Mouse (Mus musculus) G1E (cell line): Measurements from ENCODE around the gene Dcaf8.

Experiments used
- CTCF ChIP-seq: IDR thresholded peaks from 2 replicates; pipeline ENCODE4 v1.5.1; 2012; ENCODE audit warnings: low read depth, low read length, inconsistent platforms, mixed read lengths
- GATA1 ChIP-seq: IDR thresholded peaks from 2 replicates; pipeline ENCODE4 v1.6.1; 2012; ENCODE audit warnings: borderline replicate concordance, low read length, inconsistent platforms, mixed read lengths
- GATA2 ChIP-seq: IDR thresholded peaks from 2 replicates; pipeline ENCODE4 v1.6.1; 2012; ENCODE audit warnings: low read depth, low read length, inconsistent platforms, borderline replicate concordance
- POLR2AphosphoS5 ChIP-seq: IDR thresholded peaks from 2 replicates; pipeline ENCODE4 v1.6.1; 2012; ENCODE audit warnings: low read depth, low read length, inconsistent platforms; ENCODE audit not compliant: insufficient replicate concordance
- TAL1 ChIP-seq: conservative IDR thresholded peaks from 2 replicates; pipeline ENCODE4 v1.6.1; 2012; ENCODE audit warnings: low read depth, low read length, inconsistent platforms, mixed read lengths

GRCm38 (mm10) chr1:172194435-172194834, 46.6 kb downstream of the Dcaf8 start:
- no peak for TF ChIP-seq CTCF
- no peak for TF ChIP-seq GATA1
- TF ChIP-seq POLR2AphosphoS5: no peak
- no peak for TF ChIP-seq TAL1
- TF ChIP-seq GATA2: no peak
